Mouse (Mus musculus) B cell, adult 2 months (primary cell): Measurements from ENCODE around the gene Hist1h4d.
"Not testable (repeated sequence)": the region's sequence is repeated elsewhere in the genome, so short reads cannot be mapped to it uniquely, and the experiment has no call there.

Experiments
- DNase-seq, 2 experiments: peaks; one replicate each; pipeline ENCODE4 v3.0.0; 2022

The Hist1h4d gene

GRCm38 (mm10) chr13:23581408-23582218 lies at the start of gene Hist1h4d:
Gene Hist1h4d (plus strand): TSS chr13:23581598.
- DNase-seq: peak; percentile 97

GRCm38 (mm10) chr13:23532262-23533075 lies 48.9 kb upstream of the Hist1h4d start:
- DNase-seq: no peak

- peak; percentile 70 for DNase-seq
These were observed 47.6 kb upstream of the Hist1h4d start, which contains the start of gene Hist1h2af for GRCm38 (mm10) chr13:23533560-23534367. Gene Hist1h2af (plus strand): TSS chr13:23533906.

- no peak for DNase-seq
These were observed 46.8 kb upstream of the Hist1h4d start for GRCm38 (mm10) chr13:23534368-23535131.

- DNase-seq: peak; percentile 81 to 85
These were observed 46.0 kb upstream of the Hist1h4d start, which contains the start of gene Hist1h3g for GRCm38 (mm10) chr13:23535137-23536075. Gene Hist1h3g (plus strand): TSS chr13:23535422.

GRCm38 (mm10) chr13:23536076-23536822 lies 45.1 kb upstream of the Hist1h4d start:
- DNase-seq: no peak

GRCm38 (mm10) chr13:23537006-23537710 lies 44.2 kb upstream of the Hist1h4d start:
- DNase-seq: no peak

- DNase-seq: no peak
These were observed 43.1 kb upstream of the Hist1h4d start for GRCm38 (mm10) chr13:23538249-23538648.

- not testable (repeated sequence) for DNase-seq
These were observed 41.6 kb upstream of the Hist1h4d start for GRCm38 (mm10) chr13:23539821-23540220.

GRCm38 (mm10) chr13:23541497-23541896 lies 39.9 kb upstream of the Hist1h4d start:
- DNase-seq: no peak

- not testable (repeated sequence) for DNase-seq
These were observed 39.0 kb upstream of the Hist1h4d start for GRCm38 (mm10) chr13:23542225-23542980.

- DNase-seq: peak; percentile 74
These were observed 38.3 kb upstream of the Hist1h4d start, which contains the start of gene Hist1h2bh for GRCm38 (mm10) chr13:23542999-23543607. Gene Hist1h2bh (minus strand): TSS chr13:23543392.

- peak; percentile 86 to 88 for DNase-seq
These were observed 37.2 kb upstream of the Hist1h4d start, which contains the start of gene Hist1h3f for GRCm38 (mm10) chr13:23543965-23544786. Gene Hist1h3f (plus strand): TSS chr13:23544052.

- DNase-seq: not testable (repeated sequence)
These were observed 36.6 kb upstream of the Hist1h4d start for GRCm38 (mm10) chr13:23544787-23545120.

- no peak for DNase-seq
These were observed 34.7 kb upstream of the Hist1h4d start for GRCm38 (mm10) chr13:23546694-23547093.

- no peak for DNase-seq
These were observed 30.6 kb upstream of the Hist1h4d start for GRCm38 (mm10) chr13:23550761-23551145.
